Mouse (Mus musculus): ENCODE results near the gene Msi2.
A peak's percentile ranks its signal among the peaks of the same experiment; 100 is the strongest.

The Msi2 gene

DNA sequence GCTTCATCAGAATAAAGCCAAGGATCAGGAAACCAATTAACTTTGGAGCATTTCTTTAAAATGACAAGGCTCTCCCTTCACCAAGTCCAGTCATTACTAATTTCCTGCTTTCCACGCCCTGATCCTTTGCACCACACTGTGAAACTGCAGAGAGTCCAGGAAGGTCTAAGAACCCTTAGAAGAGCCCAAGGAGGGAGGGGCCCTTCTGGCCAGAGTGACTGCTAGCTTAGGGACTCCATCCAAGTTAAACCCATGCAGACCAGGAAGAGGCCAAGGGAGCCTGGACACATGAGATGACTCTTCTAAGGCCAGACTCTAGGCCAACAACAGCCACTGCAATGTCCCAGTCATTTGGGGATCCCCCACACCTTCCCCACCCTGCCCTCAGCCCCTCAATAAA is 83.7 kb downstream of the Msi2 start:
- DNase-seq (ENCODE audit: low spot score), result no peak

DNA sequence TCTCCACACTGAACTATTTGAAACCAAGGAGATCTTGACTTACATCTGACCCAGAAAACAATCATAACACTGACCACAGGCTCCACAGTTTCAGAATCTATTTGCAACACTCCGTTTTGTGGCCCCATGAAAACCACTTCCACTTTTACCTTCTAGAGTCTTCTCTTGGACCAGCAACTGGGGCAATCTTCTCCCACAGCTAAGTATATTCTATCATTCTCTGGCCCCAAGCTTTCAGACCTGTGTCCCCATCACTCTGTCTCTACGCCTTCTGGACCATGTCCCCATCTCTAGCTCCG is 86.4 kb downstream of the Msi2 start:
- no peak for DNase-seq (ENCODE audit: low spot score)

DNA sequence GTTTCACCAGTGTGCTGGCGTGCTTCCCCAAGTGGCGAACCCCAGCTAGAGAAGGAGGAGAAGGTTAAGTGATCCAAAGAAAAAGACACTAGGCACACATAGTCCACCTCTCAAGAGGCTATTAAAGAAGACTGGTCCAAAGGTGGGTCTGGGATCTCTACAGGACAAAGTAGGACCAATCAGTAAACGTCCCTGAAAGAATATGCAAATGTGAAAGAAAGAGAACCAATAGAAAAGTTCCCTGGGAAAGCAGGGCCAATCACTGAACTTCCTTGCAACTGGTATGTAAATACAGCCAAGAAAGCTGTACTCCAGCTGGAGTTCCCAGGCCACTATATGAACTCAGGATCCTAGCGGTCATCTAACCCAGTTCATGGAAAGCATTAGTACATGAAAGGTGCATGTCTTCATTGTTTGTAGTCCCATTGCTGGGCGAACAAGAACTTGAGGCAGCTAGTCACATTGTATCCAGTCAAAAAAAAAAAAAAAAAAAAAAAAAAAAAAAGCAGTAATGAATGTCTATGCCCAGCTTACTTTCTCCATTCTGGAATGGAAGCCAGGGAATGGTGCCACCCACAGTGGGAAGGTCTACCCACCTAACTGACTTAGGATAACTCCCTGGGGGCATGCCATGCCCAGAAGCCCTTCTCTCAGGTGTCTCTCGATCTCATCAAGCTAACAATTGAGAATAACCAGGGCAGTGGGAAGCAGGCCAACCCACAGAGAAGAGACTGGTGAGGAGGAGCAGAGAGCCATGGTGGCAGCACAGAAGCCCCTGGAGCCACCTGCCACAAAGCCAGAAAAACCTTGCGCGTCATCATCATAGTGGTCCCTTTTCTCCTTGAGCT is 87.0 kb downstream of the Msi2 start:
- no peak for DNase-seq (ENCODE audit: low spot score)

DNA sequence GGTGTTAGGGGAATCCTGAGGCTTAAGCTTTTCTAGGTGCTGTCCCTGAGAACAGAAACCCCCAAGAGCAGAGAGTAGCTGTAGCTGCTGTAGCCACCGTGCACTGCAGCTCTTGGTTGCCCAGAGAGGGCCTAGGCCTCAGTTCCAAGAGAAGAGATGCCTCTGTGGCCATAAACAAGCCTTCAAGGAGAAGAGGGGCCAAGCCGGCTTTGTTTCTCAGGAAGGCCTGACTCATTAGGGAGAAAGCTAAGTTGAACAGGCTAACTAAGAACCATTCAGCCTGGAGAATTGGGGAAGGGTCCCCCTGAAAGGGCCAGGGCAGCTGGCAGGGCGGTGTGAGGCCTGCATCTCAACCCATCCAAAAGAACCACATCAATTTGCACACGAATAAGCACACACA is 88.7 kb downstream of the Msi2 start:
- no peak for DNase-seq (ENCODE audit: low spot score)

- no peak for DNase-seq (ENCODE audit: low spot score)
These were observed 89.1 kb downstream of the Msi2 start for GRCm38 (mm10) chr11:88629165-88629564.

GRCm38 (mm10) chr11:88628676-88629075 is 89.6 kb downstream of the Msi2 start:
- no peak for DNase-seq (ENCODE audit: low spot score)

DNA sequence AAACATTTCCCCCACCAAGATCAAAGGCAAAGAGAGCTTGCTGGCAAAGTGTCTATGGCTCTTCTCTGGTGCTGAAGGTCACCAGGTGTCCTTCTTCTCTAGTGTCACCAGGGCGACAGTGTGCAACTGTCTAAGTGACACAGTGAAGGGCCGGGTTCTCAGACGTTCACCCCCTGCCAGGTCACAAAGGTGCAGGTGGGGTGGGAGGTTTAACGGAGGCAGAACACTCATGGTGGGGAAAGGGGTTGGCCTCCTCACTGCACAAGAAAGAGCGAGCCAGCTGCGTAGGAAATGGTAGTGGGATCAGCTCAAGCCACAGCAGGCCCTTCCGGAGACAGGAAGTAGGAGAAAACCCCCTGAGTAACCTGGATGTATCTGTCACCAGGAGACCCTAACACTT is 91.0 kb downstream of the Msi2 start:
- DNase-seq (ENCODE audit: low spot score), result no peak

- no peak for DNase-seq (ENCODE audit: low spot score)
These were observed 91.7 kb downstream of the Msi2 start for GRCm38 (mm10) chr11:88626576-88626975.

DNA sequence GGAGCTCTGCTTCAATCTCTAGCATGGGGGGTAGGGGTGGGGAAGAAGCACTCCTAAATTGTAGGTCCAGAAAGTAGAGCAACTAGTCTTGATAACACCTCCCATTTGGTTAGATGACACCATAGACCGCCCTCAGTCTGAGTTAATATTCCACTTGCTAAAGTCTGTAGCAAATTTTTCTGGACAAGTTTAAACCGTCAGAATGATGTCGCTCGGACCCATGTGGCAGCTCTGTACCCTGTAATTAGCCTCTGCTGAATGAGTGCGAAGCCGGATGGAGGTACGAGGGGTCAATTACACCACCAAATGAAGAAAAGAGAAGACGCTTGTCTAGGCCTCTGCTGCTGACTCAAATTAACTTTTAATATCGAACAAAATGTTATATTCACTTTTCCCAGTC is 92.3 kb downstream of the Msi2 start:
- DNase-seq (ENCODE audit: low spot score), result no peak

GRCm38 (mm10) chr11:88625063-88625462 is 93.2 kb downstream of the Msi2 start:
- no peak for DNase-seq (ENCODE audit: low spot score)

- no peak for DNase-seq (ENCODE audit: low spot score)
These were observed 93.7 kb downstream of the Msi2 start for GRCm38 (mm10) chr11:88624627-88625026.

DNA sequence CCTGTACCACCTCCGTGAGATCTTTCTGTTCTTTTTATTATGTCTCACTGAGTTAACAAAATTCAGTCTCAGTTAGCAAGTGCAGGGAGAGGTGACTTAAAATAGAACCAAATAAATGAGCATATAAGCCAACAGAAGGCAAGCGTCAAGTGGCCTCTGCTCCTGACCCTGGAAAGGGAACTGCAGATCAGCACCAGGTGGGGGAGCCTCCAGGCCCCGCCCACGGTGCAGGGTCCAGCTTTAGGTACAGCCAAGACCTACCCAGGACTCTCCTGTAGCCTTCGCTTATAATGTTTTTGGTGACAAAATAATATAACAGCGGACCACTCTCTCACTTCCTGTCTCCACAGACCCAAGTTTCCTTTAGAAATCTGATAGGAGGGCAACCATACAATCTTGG is 94.6 kb downstream of the Msi2 start:
- DNase-seq (ENCODE audit: low spot score), result no peak

DNA sequence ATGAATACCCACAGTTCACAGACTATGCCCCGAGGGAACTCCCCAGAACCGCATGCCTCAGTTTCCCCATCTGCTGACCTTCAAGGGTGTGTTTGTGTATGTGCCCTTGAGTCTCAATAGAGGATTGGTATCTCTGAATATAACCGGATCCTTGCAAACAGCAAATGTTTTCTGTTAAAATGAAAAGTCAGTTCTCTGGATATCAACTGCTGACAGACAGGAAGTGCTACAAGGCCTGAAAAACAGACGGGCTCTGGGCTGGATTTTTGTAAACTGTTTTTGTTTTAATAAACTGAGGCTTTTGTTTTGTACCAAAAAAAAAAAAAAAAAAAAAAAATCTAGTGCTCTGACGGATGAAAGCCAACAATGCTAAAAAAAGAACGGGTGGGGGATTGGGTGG is 95.8 kb downstream of the Msi2 start:
- DNase-seq (ENCODE audit: low spot score), result no peak

GRCm38 (mm10) chr11:88621789-88622188 is 96.5 kb downstream of the Msi2 start:
- DNase-seq (ENCODE audit: low spot score), result no peak

GRCm38 (mm10) chr11:88620158-88620973 is 97.9 kb downstream of the Msi2 start:
- no peak for DNase-seq (ENCODE audit: low spot score)

DNA sequence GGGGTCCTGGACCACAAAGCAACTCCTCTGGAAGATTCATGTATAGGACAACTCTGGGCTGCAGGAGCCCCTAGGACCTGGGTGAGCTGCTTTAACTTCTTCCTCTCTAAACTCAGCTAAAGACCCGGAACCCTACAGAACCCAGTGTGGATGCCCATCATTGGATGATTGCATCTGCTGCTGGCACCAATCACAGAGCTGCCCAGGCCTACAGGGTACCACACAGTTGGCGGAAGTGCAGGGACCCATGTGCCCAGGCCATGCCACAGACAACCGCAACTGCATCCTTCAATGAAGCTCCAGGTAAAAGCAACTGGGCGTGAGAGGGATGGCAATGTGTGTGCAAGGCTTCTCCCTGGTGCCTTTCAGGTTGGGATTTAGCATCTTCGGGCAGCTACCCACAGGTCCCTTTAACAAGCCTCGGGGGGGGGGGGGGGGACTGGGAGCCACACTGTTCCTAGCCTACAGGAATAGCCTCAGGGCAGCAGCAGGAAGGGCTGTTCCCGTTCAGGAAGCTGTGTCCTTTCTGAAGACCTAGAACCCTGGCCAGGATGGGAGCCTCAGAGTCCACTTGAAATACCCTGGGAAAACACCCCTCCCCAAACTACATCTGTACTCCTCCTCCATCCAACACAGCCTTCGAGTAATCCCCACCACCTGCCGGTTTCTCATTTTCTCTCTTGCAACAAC is 98.7 kb downstream of the Msi2 start:
- DNase-seq (ENCODE audit: low spot score), result no peak

GRCm38 (mm10) chr11:88618732-88619309 is 99.5 kb downstream of the Msi2 start:
- DNase-seq (ENCODE audit: low spot score), result no peak

- DNase-seq (ENCODE audit: low spot score), result no peak
These were observed 100.3 kb downstream of the Msi2 start for GRCm38 (mm10) chr11:88618005-88618501.

- DNase-seq (ENCODE audit: low spot score), result no peak
These were observed 100.9 kb downstream of the Msi2 start for GRCm38 (mm10) chr11:88617380-88617779.

GRCm38 (mm10) chr11:88614527-88615305 is 103.6 kb downstream of the Msi2 start:
- DNase-seq (ENCODE audit: low spot score), result peak; percentile 55

DNA sequence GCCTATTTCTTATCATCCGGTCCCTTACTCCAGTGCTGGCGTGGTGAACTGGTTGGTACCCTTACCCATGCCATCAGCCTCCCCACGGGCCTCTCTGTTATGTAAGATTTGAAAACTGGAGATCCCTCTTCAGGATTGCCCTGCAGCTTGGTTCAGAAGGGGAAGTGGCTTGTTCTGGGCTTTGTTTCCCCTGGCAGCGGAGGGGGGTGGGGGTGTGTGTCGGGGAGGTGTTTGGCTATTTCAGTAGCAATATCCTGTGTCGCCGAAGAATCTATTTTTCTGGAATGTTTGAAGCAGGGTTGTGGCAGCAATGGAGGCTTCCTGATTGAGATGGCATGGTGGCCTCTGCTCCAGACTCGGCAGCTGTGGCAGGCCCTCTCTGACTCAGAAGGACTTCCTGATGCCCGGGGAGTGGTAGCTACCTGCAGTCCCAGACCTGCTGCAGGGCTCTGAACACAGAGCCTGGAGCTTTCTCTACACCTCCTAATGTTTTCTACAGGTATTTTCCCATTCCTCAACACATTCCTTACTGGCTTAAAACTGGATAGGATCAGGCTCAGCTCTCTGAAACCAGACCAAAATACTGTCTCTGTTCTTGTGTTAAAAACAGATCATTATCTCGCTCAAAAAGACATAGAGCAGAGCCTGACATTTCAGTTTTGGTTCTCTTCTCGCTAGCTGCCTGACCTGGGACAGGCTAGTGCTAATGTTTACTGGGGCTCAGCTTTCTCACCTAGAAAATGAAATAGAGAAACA is 104.4 kb downstream of the Msi2 start:
- DNase-seq (ENCODE audit: low spot score), result no peak
